Mouse (Mus musculus) layer of hippocampus, adult 9-11 months (tissue): ENCODE results near the gene Mtcl1.
"Not testable (repeated sequence)": the region's sequence is repeated elsewhere in the genome, so short reads cannot be mapped to it uniquely, and the experiment has no call there.

Experiments used
- DNase-seq: peaks from one replicate; pipeline ENCODE4 v3.0.0; 2022

The Mtcl1 gene

GRCm38 (mm10) chr17:66447007-66447312, 2.6 kb downstream of the Mtcl1 start:
- DNase-seq: no peak

- DNase-seq: no peak
Measured at GRCm38 (mm10) chr17:66446196-66447006, 3.1 kb downstream of the Mtcl1 start.

GRCm38 (mm10) chr17:66444059-66444700, 5.4 kb downstream of the Mtcl1 start:
- peak; percentile 45 for DNase-seq

GRCm38 (mm10) chr17:66439888-66440287, 9.7 kb downstream of the Mtcl1 start:
- DNase-seq: no peak

- DNase-seq: no peak
Measured at GRCm38 (mm10) chr17:66439051-66439753, 10.3 kb downstream of the Mtcl1 start.

- DNase-seq: no peak
Measured at GRCm38 (mm10) chr17:66438137-66438536, 11.4 kb downstream of the Mtcl1 start.

GRCm38 (mm10) chr17:66436811-66437210, 12.7 kb downstream of the Mtcl1 start:
- no peak for DNase-seq

- DNase-seq: no peak
Measured at GRCm38 (mm10) chr17:66435982-66436381, 13.6 kb downstream of the Mtcl1 start.

- no peak for DNase-seq
Measured at GRCm38 (mm10) chr17:66435007-66435406, 14.5 kb downstream of the Mtcl1 start.

GRCm38 (mm10) chr17:66434566-66434965, 15.0 kb downstream of the Mtcl1 start:
- DNase-seq: no peak

- DNase-seq: not testable (repeated sequence)
Measured at GRCm38 (mm10) chr17:66424601-66425000, 24.9 kb downstream of the Mtcl1 start.

- DNase-seq: no peak
Measured at GRCm38 (mm10) chr17:66419421-66419820, 30.1 kb downstream of the Mtcl1 start.

- DNase-seq: no peak
Measured at GRCm38 (mm10) chr17:66417748-66418147, 31.8 kb downstream of the Mtcl1 start.

GRCm38 (mm10) chr17:66417329-66417728, 32.2 kb downstream of the Mtcl1 start:
- no peak for DNase-seq

- DNase-seq: peak; percentile 29
Measured at GRCm38 (mm10) chr17:66416841-66417313, 32.7 kb downstream of the Mtcl1 start.

- no peak for DNase-seq
Measured at GRCm38 (mm10) chr17:66416436-66416835, 33.1 kb downstream of the Mtcl1 start.

GRCm38 (mm10) chr17:66414331-66414730, 35.2 kb downstream of the Mtcl1 start:
- no peak for DNase-seq

- no peak for DNase-seq
Measured at GRCm38 (mm10) chr17:66412155-66412970, 37.2 kb downstream of the Mtcl1 start.

GRCm38 (mm10) chr17:66410884-66411426, 38.6 kb downstream of the Mtcl1 start:
- no peak for DNase-seq

GRCm38 (mm10) chr17:66409070-66409605, 40.4 kb downstream of the Mtcl1 start:
- no peak for DNase-seq

- DNase-seq: no peak
Measured at GRCm38 (mm10) chr17:66408400-66408799, 41.1 kb downstream of the Mtcl1 start.

GRCm38 (mm10) chr17:66407833-66408232, 41.7 kb downstream of the Mtcl1 start:
- no peak for DNase-seq
